Mouse (Mus musculus) liver, embryonic 14.5 days (tissue): ENCODE results near the gene Mon1b. TPM values are rescaled to one million over a fixed set of nuclear protein-coding genes. Genes with fewer than 3 reads are reported as not detected.

Source experiments
- ATAC-seq: fragments of 200-750 bp; cut with Nextera tagmentation; 2 replicates; pipeline ENCODE4 v1.8.0; 2017; ENCODE audit warnings: moderate number of reproducible peaks, mild to moderate bottlenecking, moderate library complexity; ENCODE audit not compliant: insufficient read depth
- DNase-seq, 3 experiments: peaks; one replicate each; pipeline ENCODE4 v3.0.0-alpha.2; 2012 to 2013; ENCODE audit warnings: low read depth in 3 of 3, low spot score in 3 of 3
- H3K27ac ChIP-seq: fragments of 300-500 bp; sonication (generic); 2 replicates; pipeline ENCODE4 v1.5.1; 2014; ENCODE audit warnings: moderate library complexity, mild to moderate bottlenecking, control low read depth, inconsistent platforms
- H3K27me3 ChIP-seq: fragments of 300-500 bp; sonication (generic); 2 replicates; pipeline ENCODE4 v1.6.1; 2014; ENCODE audit warnings: mild to moderate bottlenecking, low read length, moderate library complexity; ENCODE audit not compliant: control insufficient read depth, insufficient read depth
- H3K36me3 ChIP-seq: fragments of 300-500 bp; sonication (generic); replicated peaks from 2 replicates; pipeline ENCODE4 v1.6.1; 2014; ENCODE audit warnings: low read depth; ENCODE audit not compliant: control insufficient read depth, insufficient read depth
- H3K4me1 ChIP-seq, 2 experiments: fragments of 200-500 bp in 1 of 2; fragments of 300-500 bp in 1 of 2; sonication (generic) in 1 of 2; replicated peaks; 2 replicates each; pipeline ENCODE4 v1.6.1; 2012 to 2014; ENCODE audit warnings: antibody characterized with exemption in 1 of 2, inconsistent platforms in 1 of 2, low read length in 1 of 2; ENCODE audit not compliant: control insufficient read depth in 2 of 2, insufficient read depth in 2 of 2
- H3K4me2 ChIP-seq: fragments of 300-500 bp; sonication (generic); 2 replicates; pipeline ENCODE4 v1.6.1; 2014; ENCODE audit warnings: low read depth, mild to moderate bottlenecking, control low read depth, moderate library complexity
- H3K4me3 ChIP-seq, 2 experiments: fragments of 200-500 bp in 1 of 2; fragments of 300-500 bp in 1 of 2; sonication (generic) in 1 of 2; 2 replicates each; pipeline ENCODE4 v1.5.1; 2012 to 2014; ENCODE audit warnings: low read depth in 2 of 2, low read length in 2 of 2, mild to moderate bottlenecking in 2 of 2, control low read depth in 1 of 2, inconsistent platforms in 1 of 2, moderate library complexity in 1 of 2; ENCODE audit not compliant: insufficient read depth in 1 of 2
- H3K9ac ChIP-seq: fragments of 300-500 bp; sonication (generic); replicated peaks from 2 replicates; pipeline ENCODE4 v1.6.1; 2014; ENCODE audit warnings: mild to moderate bottlenecking, control low read depth, moderate library complexity
- H3K9me3 ChIP-seq: fragments of 300-500 bp; sonication (generic); 2 replicates; pipeline ENCODE4 v1.6.1; 2016; ENCODE audit warnings: low read length, mixed read lengths; ENCODE audit not compliant: control insufficient read depth
- CTCF ChIP-seq: IDR thresholded peaks from 2 replicates; pipeline ENCODE4 v1.5.1; 2016; ENCODE audit warnings: antibody characterized with exemption, low read depth, control low read depth
- EP300 ChIP-seq: IDR thresholded peaks from 2 replicates; pipeline ENCODE4 v1.6.1; 2016; ENCODE audit warnings: antibody characterized with exemption, low read depth
- WGBS: fragments of 180-500 bp; shearing (Covaris S2); extraction: QIAGEN DNeasy Blood & Tissue Kit; methylation state at CpG from one replicate; pipeline ENCODE4 v1.1.7; 2014; ENCODE audit not compliant: insufficient replicate concordance; 5-methylcytosine and 5-hydroxymethylcytosine counted together
- polyA plus RNA-seq, 2 experiments: library from polyadenylated mRNA; depleted of rRNA in 1 of 2; stranded (reverse) in 1 of 2; unstranded in 1 of 2; fragments of >200 nt; fragmentation: Nextera tagmentation in 1 of 2; extraction: Ambion mirVana in 1 of 2; gene quantifications; 2 replicates each; pipeline versions ENCODE4 v1.2.1 to v1.2.3; 2012 to 2014

The Mon1b gene
- polyA plus RNA-seq, 2 experiments = 1.5 to 2.1 TPM

DNA sequence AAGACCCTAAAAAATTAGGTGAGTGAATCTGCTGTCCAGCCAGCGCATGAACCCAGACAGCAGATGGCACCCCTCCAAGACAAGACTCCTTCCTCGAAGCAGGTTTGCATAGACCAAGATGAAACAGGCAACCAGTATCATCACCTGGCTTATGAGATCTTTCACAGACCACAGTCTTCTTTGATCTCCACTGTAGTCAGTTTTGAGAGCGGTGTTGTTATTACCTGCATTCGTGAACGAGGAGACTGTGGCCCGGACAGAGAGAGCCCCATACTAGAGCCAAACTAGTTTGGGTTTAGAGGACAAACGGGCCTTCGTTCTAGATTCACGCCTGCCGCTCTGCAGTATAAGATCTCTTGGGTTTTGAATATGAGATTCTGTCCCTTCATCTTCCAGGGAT lies 34.5 kb downstream of the Mon1b start:
- no peak for ATAC-seq
- H3K4me2 ChIP-seq = no peak overlapping the region
- H3K9me3 ChIP-seq = no peaks in the 10 kb centered on the region
- H3K9ac ChIP-seq = no peak overlapping the region
- H3K27ac ChIP-seq = no peak overlapping the region
- WGBS = 73% methylated on average over 10 of the region's 10 CpGs
- no peak for DNase-seq
- TF ChIP-seq CTCF (no peak), EP300 (no peak)
- no peak overlapping the region for H3K4me3 ChIP-seq
- H3K36me3 ChIP-seq = no peaks in the 10 kb centered on the region
- H3K4me1 ChIP-seq = no peaks in the 10 kb centered on the region
- H3K27me3 ChIP-seq = no peaks in the 10 kb centered on the region

DNA sequence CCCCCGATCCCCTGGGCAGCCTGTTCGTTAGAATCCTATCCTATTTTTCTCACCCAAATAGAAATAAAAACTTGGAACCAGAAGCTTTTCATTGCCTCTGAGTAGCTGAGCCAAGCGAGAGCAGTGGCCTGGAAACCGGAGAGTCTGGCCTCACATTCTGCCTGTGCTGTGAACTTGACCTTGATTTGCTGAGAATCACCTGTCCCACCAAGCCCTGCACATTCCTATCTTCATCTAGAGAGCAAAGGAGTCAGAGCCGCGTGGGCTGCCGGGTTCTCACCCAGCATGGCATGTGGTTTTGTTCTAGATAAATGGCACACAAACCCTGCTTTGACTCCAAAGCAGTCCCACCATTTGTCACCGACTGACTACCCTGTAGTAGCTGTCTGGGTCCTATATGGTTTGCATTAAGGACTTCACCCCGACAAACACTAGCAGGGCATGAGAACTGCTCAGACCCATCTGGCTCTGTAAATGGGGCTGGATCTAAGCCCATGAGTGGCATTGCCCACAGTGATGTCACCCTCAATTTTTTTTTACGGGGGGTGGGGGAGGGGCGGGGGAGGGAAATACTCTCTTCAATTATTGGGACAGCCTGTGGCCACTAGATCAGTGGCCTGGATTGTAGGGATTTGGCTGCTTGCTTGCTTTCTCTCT lies 37.3 kb downstream of the Mon1b start:
- DNase-seq = no peak
- Histone ChIP-seq H3K4me3 (no peak overlapping the region), H3K27ac (no peak overlapping the region), H3K9ac (no peak overlapping the region), H3K9me3 (no peaks in the 10 kb centered on the region), H3K36me3 (no peaks in the 10 kb centered on the region), H3K4me2 (no peak overlapping the region), H3K4me1 (no peaks in the 10 kb centered on the region), H3K27me3 (no peaks in the 10 kb centered on the region)
- TF ChIP-seq EP300 (no peak), CTCF (no peak)
- ATAC-seq = no peak
- WGBS = 62% methylated on average over 11 of the region's 11 CpGs

DNA sequence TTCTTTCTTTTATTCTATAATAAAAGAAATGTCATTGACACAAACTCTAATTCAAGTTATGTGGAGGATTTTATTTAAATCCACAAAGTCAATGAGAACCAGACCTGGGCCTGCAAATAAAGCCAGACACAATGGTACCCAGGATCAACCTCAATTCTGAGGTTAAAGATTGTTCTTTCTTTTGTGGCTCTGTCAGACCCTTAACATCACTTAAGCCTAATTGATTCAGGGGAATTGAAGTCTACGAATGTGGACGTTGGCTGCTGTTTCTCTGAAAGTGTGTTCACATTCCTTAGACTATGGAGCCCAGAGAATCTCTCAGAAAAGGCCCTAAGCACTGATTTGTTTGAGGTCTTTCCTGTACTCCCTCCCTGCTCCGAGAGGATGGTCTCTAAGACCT lies 37.9 kb downstream of the Mon1b start:
- H3K27me3 ChIP-seq = no peaks in the 10 kb centered on the region
- WGBS = 45% methylated on average over 3 of the region's 3 CpGs
- TF ChIP-seq CTCF (no peak), EP300 (no peak)
- H3K4me2 ChIP-seq = no peak overlapping the region
- no peak overlapping the region for H3K27ac ChIP-seq
- no peak overlapping the region for H3K4me3 ChIP-seq
- no peaks in the 10 kb centered on the region for H3K36me3 ChIP-seq
- no peak overlapping the region for H3K9ac ChIP-seq
- no peak for DNase-seq
- no peaks in the 10 kb centered on the region for H3K9me3 ChIP-seq
- H3K4me1 ChIP-seq = no peaks in the 10 kb centered on the region
- ATAC-seq = no peak

DNA sequence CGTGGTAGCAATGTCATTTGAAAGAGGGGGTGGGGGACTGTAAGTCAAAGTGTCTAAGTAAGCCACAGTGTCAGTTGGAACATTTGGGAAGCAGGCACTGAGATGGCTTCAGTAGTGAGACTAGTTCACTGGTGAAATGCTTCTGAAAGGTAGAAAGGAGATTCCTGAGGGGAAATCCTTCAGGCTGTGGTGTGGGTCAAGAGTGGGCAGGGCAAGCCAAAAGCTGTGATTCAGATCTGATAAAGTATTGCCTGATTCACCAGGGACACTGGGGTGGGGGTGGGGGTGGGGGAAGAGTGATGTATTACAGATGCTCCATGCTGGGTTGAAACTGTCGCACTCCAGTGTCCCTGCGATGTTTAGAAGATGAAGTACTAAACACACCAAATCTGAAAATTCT lies 39.2 kb downstream of the Mon1b start:
- Histone ChIP-seq H3K27me3 (no peaks in the 10 kb centered on the region), H3K9ac (no peak overlapping the region), H3K4me1 (no peaks in the 10 kb centered on the region), H3K4me2 (no peak overlapping the region), H3K27ac (no peak overlapping the region), H3K4me3 (no peak overlapping the region), H3K9me3 (no peaks in the 10 kb centered on the region), H3K36me3 (no peaks in the 10 kb centered on the region)
- TF ChIP-seq EP300 (no peak), CTCF (no peak)
- 60% methylated on average over 3 of the region's 3 CpGs for WGBS
- ATAC-seq = no peak
- no peak for DNase-seq

- no peaks in the 10 kb centered on the region for H3K4me1 ChIP-seq
- TF ChIP-seq EP300 (no peak), CTCF (no peak)
- H3K36me3 ChIP-seq = no peaks in the 10 kb centered on the region
- DNase-seq (no peak), ATAC-seq (no peak)
- no peaks in the 10 kb centered on the region for H3K27me3 ChIP-seq
- H3K27ac ChIP-seq = no peak overlapping the region
- WGBS = 39% methylated on average over 2 of the region's 2 CpGs
- no peak overlapping the region for H3K9ac ChIP-seq
- H3K4me3 ChIP-seq = no peak overlapping the region
- no peak overlapping the region for H3K4me2 ChIP-seq
- H3K9me3 ChIP-seq = no peaks in the 10 kb centered on the region
Measured at GRCm38 (mm10) chr8:113675281-113675680, 39.9 kb downstream of the Mon1b start.
